Mouse (Mus musculus) lung, postnatal 0 days (tissue): ENCODE data around the gene Fto. TPM values are rescaled to one million over a fixed set of nuclear protein-coding genes. Genes with fewer than 3 reads are reported as not detected.

ENCODE experiments used
- ATAC-seq: fragments of 200-750 bp; cut with Nextera tagmentation; 2 replicates; pipeline ENCODE4 v1.8.0; 2017; ENCODE audit warnings: moderate library complexity
- DNase-seq: peaks from one replicate; pipeline ENCODE4 v3.0.0-alpha.2; 2016; ENCODE audit warnings: low spot score
- H3K27ac ChIP-seq: fragments of 300-500 bp; sonication (generic); 2 replicates; pipeline ENCODE4 v1.5.1; 2014; ENCODE audit warnings: antibody characterized with exemption, mild to moderate bottlenecking, low read length, mixed read lengths
- H3K27me3 ChIP-seq: fragments of 300-500 bp; sonication (generic); replicated peaks from 2 replicates; pipeline ENCODE4 v1.6.1; 2014; ENCODE audit warnings: low read length, mixed read lengths; ENCODE audit not compliant: insufficient read depth
- H3K36me3 ChIP-seq: fragments of 300-500 bp; sonication (generic); 2 replicates; pipeline ENCODE4 v1.6.1; 2014; ENCODE audit warnings: low read length, mixed read lengths; ENCODE audit not compliant: insufficient read depth
- H3K4me1 ChIP-seq: fragments of 300-500 bp; sonication (generic); 2 replicates; pipeline ENCODE4 v1.6.1; 2014; ENCODE audit warnings: antibody characterized with exemption, low read depth, low read length, mixed read lengths; ENCODE audit not compliant: insufficient read depth
- H3K4me2 ChIP-seq: fragments of 300-500 bp; sonication (generic); replicated peaks from 2 replicates; pipeline ENCODE4 v1.6.1; 2014; ENCODE audit warnings: low read depth, mild to moderate bottlenecking, low read length, moderate library complexity, mixed read lengths
- H3K4me3 ChIP-seq: fragments of 300-500 bp; sonication (generic); 2 replicates; pipeline ENCODE4 v1.5.1; 2014; ENCODE audit warnings: low read depth, low read length
- H3K9ac ChIP-seq: fragments of 300-500 bp; sonication (generic); replicated peaks from 2 replicates; pipeline ENCODE4 v1.6.1; 2014; ENCODE audit warnings: low read depth, mild to moderate bottlenecking
- H3K9me3 ChIP-seq: fragments of 300-500 bp; sonication (generic); 2 replicates; pipeline ENCODE4 v1.6.1; 2016; ENCODE audit warnings: low read length, mixed read lengths
- CTCF ChIP-seq: IDR thresholded peaks from 2 replicates; pipeline ENCODE4 v1.5.1; 2016; ENCODE audit warnings: antibody characterized with exemption, mild to moderate bottlenecking
- EP300 ChIP-seq: IDR thresholded peaks from 2 replicates; pipeline ENCODE4 v1.6.1; 2016; ENCODE audit warnings: antibody characterized with exemption, mild to moderate bottlenecking, control low read depth
- WGBS: fragments of 180-500 bp; shearing (Covaris S2); extraction: QIAGEN DNeasy Blood & Tissue Kit; methylation state at CpG from one replicate; pipeline ENCODE4 v1.1.7; 2014; 5-methylcytosine and 5-hydroxymethylcytosine counted together
- polyA plus RNA-seq: library from polyadenylated mRNA; unstranded; fragments of >200 nt; fragmentation: Nextera tagmentation; extraction: Ambion mirVana; gene quantifications from 2 replicates; pipeline ENCODE4 v1.2.1, GENCODE M21; 2015

The Fto gene
- polyA plus RNA-seq, 1 experiment from 2014 or later = 29.8 TPM

GRCm38 (mm10) chr8:91327471-91328205 lies 14.3 kb downstream of the Fto start:
- Histone ChIP-seq H3K4me2 (no peak overlapping the region), H3K36me3 (no peaks in the 10 kb centered on the region), H3K27ac (no peak overlapping the region), H3K9me3 (no peaks in the 10 kb centered on the region), H3K4me1 (peaks cover 15% of the 10 kb centered on the region; the same call in 1 of the 2 replicates), H3K9ac (no peak overlapping the region), H3K27me3 (no peaks in the 10 kb centered on the region), H3K4me3 (no peak overlapping the region)
- ATAC-seq (no peak), DNase-seq (no peak)
- TF ChIP-seq CTCF (no peak), EP300 (no peak)
- 82% methylated on average over 11 of the region's 11 CpGs for WGBS

- Histone ChIP-seq H3K9me3 (no peaks in the 10 kb centered on the region), H3K27ac (0 out of 2 replicates have a peak overlapping the region, but pooled peaks have one; percentile 23), H3K4me2 (no peak overlapping the region), H3K4me1 (peaks cover 15% of the 10 kb centered on the region; the same call in 1 of the 2 replicates), H3K4me3 (no peak overlapping the region), H3K27me3 (no peaks in the 10 kb centered on the region), H3K36me3 (no peaks in the 10 kb centered on the region), H3K9ac (no peak overlapping the region)
- DNase-seq (no peak), ATAC-seq (no peak)
- no peak for TF ChIP-seq CTCF
- WGBS = 69% methylated on average over 9 of the region's 9 CpGs
Observed at GRCm38 (mm10) chr8:91329056-91329455, 15.7 kb downstream of the Fto start.

GRCm38 (mm10) chr8:91329461-91329850 lies 16.1 kb downstream of the Fto start:
- peaks cover 15% of the 10 kb centered on the region; the same call in 1 of the 2 replicates for H3K4me1 ChIP-seq
- no peak overlapping the region for H3K4me2 ChIP-seq
- H3K27ac ChIP-seq = 0 out of 2 replicates have a peak overlapping the region, but pooled peaks have one; percentile 23
- ATAC-seq (0 out of 2 replicates have a peak, but pooled peaks have one; percentile 1), DNase-seq (no peak)
- no peak overlapping the region for H3K4me3 ChIP-seq
- TF ChIP-seq EP300 (no peak), CTCF (no peak)
- no peak overlapping the region for H3K9ac ChIP-seq
- H3K36me3 ChIP-seq = no peaks in the 10 kb centered on the region
- no peaks in the 10 kb centered on the region for H3K9me3 ChIP-seq
- 45% methylated on average over 6 of the region's 6 CpGs for WGBS
- no peaks in the 10 kb centered on the region for H3K27me3 ChIP-seq

- no peak overlapping the region for H3K4me2 ChIP-seq
- no peak overlapping the region for H3K9ac ChIP-seq
- H3K36me3 ChIP-seq = no peaks in the 10 kb centered on the region
- DNase-seq (no peak), ATAC-seq (no peak)
- TF ChIP-seq CTCF = no peak
- H3K4me3 ChIP-seq = no peak overlapping the region
- H3K4me1 ChIP-seq = peaks cover 8% of the 10 kb centered on the region; the same call in 1 of the 2 replicates
- WGBS = 81% methylated on average over 6 of the region's 6 CpGs
- no peaks in the 10 kb centered on the region for H3K27me3 ChIP-seq
- H3K27ac ChIP-seq = no peak overlapping the region
- no peaks in the 10 kb centered on the region for H3K9me3 ChIP-seq
Observed at GRCm38 (mm10) chr8:91338389-91339154, 25.2 kb downstream of the Fto start.

GRCm38 (mm10) chr8:91339651-91340050 lies 26.3 kb downstream of the Fto start:
- no peaks in the 10 kb centered on the region for H3K9me3 ChIP-seq
- H3K27ac ChIP-seq = no peak overlapping the region
- H3K9ac ChIP-seq = no peak overlapping the region
- WGBS = 70% methylated on average over 8 of the region's 8 CpGs
- H3K36me3 ChIP-seq = no peaks in the 10 kb centered on the region
- H3K4me3 ChIP-seq = no peak overlapping the region
- peaks cover 8% of the 10 kb centered on the region; the same call in 1 of the 2 replicates for H3K4me1 ChIP-seq
- no peak for DNase-seq
- no peak for TF ChIP-seq CTCF
- TF ChIP-seq EP300 = no peak
- H3K27me3 ChIP-seq = no peaks in the 10 kb centered on the region
- no peak for ATAC-seq
- no peak overlapping the region for H3K4me2 ChIP-seq

- H3K27me3 ChIP-seq = no peaks in the 10 kb centered on the region
- H3K9ac ChIP-seq = no peak overlapping the region
- ATAC-seq = no peak
- H3K4me2 ChIP-seq = no peak overlapping the region
- 17% methylated on average over 1 of the region's 1 CpGs for WGBS
- TF ChIP-seq EP300 (no peak), CTCF (no peak)
- no peaks in the 10 kb centered on the region for H3K9me3 ChIP-seq
- no peaks in the 10 kb centered on the region for H3K36me3 ChIP-seq
- no peak overlapping the region for H3K4me3 ChIP-seq
- DNase-seq = no peak
- peaks cover 8% of the 10 kb centered on the region; the same call in 1 of the 2 replicates for H3K4me1 ChIP-seq
- H3K27ac ChIP-seq = no peak overlapping the region
Observed at GRCm38 (mm10) chr8:91340746-91341145, 27.4 kb downstream of the Fto start.
